Mouse (Mus musculus): ENCODE measurements at regions not wholly inside any gene's neighbourhood (a gene's known extent, or its start where the extent isn't known, plus 50 kb on each side); places are given as distances from the start of the nearest gene placed in this dataset.

- no peak for DNase-seq (ENCODE audit: low read depth)
These were observed 114.2 kb upstream of the Mylip start for GRCm38 (mm10) chr13:45275391-45275790.

DNA sequence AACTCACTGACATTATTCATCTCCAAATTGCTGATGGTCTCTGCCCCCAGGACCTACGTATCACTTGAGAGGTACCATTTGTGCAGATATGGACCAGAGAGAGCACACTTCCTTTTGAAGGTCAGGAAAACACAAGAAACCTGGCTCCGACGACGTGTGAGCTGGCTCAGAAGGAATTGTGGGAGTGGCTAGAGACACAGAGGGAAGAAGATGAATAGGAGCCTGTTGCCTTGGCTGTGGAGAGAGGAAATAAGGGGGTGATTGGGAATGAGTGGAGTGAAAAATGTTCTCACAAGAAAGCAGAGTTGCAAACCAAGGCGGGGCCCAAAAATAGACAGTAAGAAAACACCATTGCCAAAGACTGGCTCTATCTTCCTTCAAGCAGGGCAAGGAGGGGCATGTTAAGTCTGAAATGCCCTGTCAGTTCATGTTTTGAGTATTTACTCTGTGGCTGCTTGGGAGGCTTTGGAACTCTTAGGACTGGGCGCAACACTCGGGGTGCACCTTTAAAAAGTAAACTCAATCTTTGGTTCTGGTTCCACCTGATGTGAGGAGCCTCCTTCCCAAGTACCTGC, 111.6 kb upstream of the Mylip start:
- no peak for DNase-seq (ENCODE audit: low read depth)

DNA sequence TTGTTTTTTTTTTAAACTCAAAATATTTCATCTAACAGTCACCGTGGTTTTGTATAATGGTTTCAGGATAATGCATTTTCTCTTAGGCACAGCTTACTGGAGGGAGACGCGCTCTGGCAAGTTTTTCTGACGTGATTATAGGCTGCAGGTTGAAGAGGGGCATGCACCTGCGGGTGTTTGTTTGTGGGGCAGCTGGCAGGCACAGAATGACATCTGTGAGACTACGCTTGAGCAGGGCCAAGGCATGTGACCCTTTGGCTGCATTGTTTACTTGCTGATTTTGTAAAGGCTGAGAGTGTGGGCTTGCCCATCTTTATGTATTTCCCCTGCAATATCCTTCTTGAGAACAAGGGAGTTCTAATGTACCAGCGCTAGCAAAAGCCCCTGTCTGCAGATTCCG, 108.4 kb upstream of the Mylip start:
- no peak for DNase-seq (ENCODE audit: low read depth)

DNA sequence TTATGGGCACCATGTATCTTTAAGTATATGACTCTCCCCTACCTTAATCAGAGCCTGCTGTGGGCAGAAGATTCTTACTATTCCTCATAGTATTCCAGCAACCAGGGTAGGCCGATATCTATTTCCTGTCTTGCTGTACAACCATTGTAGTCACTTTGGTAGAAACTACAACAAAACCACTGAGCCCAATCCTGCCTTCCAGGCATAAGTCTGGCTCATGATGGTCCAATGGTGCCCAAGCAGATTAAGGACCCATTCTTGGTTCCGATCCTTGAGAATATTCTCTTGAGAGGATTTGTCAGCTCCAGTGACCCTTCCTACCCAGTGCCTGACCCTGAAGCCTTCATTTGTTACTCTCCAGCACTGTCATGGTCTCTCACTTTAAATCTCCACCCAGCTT, 102.9 kb upstream of the Mylip start:
- DNase-seq (ENCODE audit: low read depth) = no peak

- DNase-seq (ENCODE audit: low read depth) = no peak
These were observed 102.3 kb upstream of the Mylip start for GRCm38 (mm10) chr13:45287217-45287616.

DNA sequence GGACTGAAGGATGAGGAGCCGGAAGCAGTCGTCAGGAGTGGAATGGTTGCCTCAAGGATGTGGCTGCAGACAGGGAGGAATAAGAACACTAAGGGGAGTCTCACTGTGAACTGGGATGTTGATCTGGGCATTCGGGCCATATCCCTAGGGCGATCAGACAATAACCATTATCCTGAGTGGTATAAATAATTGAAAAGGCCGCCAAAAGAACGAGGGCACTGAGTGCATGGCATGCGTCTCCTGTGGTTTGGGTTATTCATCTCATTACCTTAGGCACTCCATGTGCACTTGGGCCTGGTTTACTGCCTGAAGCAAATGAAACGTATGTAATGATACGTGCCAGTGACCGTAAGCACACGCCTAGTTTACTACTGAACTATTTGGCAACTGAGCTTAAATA, 99.6 kb upstream of the Mylip start:
- no peak for DNase-seq (ENCODE audit: low read depth)

GRCm38 (mm10) chr13:45294691-45295090, 94.9 kb upstream of the Mylip start:
- DNase-seq (ENCODE audit: low read depth) = no peak

- no peak for DNase-seq (ENCODE audit: low read depth)
These were observed 88.9 kb upstream of the Mylip start for GRCm38 (mm10) chr13:45300610-45301009.

- no peak for DNase-seq (ENCODE audit: low read depth)
These were observed 88.2 kb upstream of the Mylip start for GRCm38 (mm10) chr13:45301191-45301905.

GRCm38 (mm10) chr13:45302796-45303195, 86.7 kb upstream of the Mylip start:
- DNase-seq (ENCODE audit: low read depth) = no peak

DNA sequence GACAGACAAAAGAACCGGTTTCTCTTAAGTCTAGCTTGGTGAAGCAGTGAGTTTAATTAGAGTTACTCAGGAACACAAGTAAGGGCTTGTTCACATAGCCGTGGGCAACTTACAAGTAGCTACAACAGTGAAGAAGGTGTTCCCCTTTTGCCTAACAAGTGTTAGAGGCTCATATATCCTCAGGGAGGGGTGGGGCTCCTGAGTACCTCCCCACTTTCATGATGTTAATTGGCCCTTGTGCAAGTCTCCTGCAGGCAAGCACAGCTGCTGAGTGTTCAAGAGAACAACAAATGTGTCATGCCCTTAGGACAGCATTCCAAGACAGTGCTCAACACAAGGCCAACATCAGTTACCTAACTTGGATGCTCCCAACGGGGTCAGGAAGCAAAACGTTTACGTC, 83.4 kb upstream of the Mylip start:
- peak; percentile 83 for DNase-seq (ENCODE audit: low read depth)

DNA sequence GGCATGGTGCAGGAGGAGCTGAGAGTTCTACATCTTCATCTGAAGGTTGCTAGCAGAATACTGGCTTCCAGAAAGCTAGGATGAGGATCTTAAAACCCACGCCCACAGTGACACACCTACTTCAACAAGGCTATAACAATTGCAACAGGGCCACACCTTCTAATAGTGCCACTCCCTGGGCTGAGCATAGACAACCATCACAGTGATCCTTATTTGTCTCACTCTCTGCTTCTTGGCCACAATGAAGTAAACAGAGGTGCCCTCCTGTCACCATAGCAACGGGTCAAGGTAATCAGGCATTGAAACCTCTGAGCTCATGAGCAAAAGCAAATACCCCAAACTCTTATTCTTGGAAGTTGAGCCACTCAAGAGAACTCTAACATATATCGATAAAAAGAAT, 82.3 kb upstream of the Mylip start:
- no peak for DNase-seq (ENCODE audit: low read depth)

DNA sequence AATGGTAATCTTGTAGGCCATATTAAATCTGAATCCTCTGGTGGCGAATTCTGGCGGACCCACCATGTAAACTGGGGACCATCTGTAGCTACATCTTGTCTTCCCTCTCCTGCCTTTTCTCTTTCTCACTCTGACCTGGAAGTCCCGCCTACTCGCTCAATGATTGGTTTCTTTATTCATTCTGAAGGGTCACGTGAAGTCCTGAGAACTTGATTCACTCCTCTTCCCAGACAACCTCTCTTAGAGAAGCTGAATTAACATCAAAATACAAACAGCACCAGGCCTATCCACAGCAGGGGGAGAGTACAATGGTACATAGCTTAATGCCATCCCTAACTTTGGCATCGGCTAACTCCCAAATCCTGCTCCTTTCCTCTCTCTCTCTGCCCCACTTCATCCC, 69.9 kb upstream of the Mylip start:
- no peak for DNase-seq (ENCODE audit: low read depth)

DNA sequence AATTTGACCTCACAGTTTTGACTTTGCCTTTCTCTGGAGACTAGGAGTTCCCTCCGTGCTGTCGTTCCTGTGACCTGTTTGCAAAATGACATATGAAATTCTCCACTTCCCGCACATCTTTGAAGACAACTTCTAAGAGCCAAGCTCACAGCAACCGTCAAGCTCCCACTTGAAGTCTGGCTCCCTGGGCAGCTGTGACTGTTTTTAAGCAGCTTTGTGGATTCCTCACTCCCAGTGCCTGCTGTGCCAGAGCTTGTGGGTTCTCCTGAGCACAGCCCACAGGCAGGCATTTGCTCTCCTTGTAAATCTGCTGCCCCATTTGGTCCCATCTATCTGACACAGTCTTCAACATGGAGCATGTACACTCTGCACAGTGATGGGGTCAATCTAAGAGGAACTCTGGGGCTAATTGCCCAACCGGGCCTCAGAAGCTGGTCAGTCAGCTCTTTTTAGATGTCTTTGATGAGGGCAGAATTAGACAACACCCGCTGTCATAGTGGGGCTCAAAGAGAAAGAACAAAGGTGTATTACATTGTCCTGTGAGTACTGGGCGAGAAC, 63.7 kb upstream of the Mylip start:
- no peak for DNase-seq (ENCODE audit: low read depth)

DNA sequence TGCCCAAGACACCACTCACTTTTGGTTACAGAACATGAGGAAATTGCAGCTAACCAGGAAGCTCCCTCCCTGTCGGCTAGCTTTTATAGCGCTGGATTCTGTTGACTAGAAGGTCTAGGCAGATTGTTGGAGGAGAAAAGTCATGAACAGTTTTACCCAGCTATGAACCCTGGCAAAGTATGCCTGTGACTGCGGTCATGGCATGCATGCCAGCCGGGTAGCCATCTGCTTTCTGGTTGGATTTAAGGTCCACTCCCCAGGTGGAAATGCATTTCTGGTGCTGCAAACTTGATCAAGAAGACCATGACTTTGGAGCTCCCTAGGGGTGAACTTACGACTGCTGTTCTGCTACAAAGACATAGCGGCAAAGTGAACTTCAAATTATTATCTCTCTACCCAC, 62.8 kb upstream of the Mylip start:
- no peak for DNase-seq (ENCODE audit: low read depth)

GRCm38 (mm10) chr13:45330561-45330960, 59.0 kb upstream of the Mylip start:
- no peak for DNase-seq (ENCODE audit: low read depth)

DNA sequence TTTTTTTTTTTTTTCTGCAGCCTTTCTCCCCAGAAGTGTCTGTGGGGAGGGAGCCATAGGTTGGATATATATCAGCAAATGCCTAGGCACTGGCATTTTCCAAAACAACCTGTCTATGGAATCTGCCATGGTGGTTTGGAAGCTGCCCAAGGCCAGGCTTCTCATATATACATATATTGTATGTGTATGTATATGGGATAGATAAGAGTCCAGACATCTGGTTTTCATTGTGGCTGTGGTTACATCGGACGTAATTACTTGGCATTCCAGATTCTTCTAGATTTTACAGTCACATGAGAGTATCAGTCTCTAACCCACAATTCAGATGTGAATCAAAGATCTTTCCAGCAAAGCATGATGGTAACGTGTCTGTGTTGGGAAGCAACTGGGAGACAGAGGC, 57.5 kb upstream of the Mylip start:
- no peak for DNase-seq (ENCODE audit: low read depth)

DNA sequence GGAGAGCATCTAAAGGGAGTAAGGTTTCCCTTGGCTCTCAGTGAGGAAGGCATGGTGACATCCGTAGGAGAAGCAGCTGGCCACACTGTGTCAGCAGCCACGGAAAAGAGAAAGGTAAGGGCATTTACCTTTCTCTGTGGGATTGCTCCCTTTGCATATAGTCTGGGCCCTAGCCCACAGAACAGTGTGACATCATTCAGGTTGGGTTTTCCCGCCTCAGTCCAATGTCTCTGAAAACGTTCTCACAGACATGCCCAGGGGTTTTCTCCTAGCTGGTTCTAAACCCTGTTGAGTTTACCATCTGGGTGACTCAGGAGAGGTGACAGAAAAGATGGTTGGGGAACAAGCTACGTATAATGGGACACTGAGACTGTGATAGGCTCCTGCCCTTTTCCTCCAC, 55.9 kb upstream of the Mylip start:
- DNase-seq (ENCODE audit: low read depth) = no peak
